Mouse (Mus musculus) midbrain, embryonic 12.5 days (tissue): ENCODE measurements around the gene Sox5. TPM values are rescaled to one million over a fixed set of nuclear protein-coding genes. Genes with fewer than 3 reads are reported as not detected.

ENCODE experiments used
- ATAC-seq: fragments of 200-750 bp; cut with Nextera tagmentation; 2 replicates; pipeline ENCODE4 v1.8.0; 2017; ENCODE audit warnings: low read depth, moderate TSS enrichment, moderate library complexity; ENCODE audit not compliant: low FRiP score
- H3K27ac ChIP-seq: fragments of 300-500 bp; sonication (generic); replicated peaks from 2 replicates; pipeline ENCODE4 v1.5.1; 2016; ENCODE audit warnings: mild to moderate bottlenecking
- H3K27me3 ChIP-seq: fragments of 300-500 bp; sonication (generic); 2 replicates; pipeline ENCODE4 v1.6.1; 2016; ENCODE audit warnings: mild to moderate bottlenecking
- H3K36me3 ChIP-seq: fragments of 300-500 bp; sonication (generic); 2 replicates; pipeline ENCODE4 v1.6.1; 2016
- H3K4me1 ChIP-seq: fragments of 300-500 bp; sonication (generic); 2 replicates; pipeline ENCODE4 v1.6.1; 2016
- H3K4me2 ChIP-seq: fragments of 300-500 bp; sonication (generic); replicated peaks from 2 replicates; pipeline ENCODE4 v1.6.1; 2016; ENCODE audit warnings: mild to moderate bottlenecking, moderate library complexity
- H3K4me3 ChIP-seq: fragments of 300-500 bp; sonication (generic); 2 replicates; pipeline ENCODE4 v1.5.1; 2016; ENCODE audit warnings: mild to moderate bottlenecking
- H3K9ac ChIP-seq: fragments of 300-500 bp; sonication (generic); replicated peaks from 2 replicates; pipeline ENCODE4 v1.6.1; 2016; ENCODE audit warnings: mild to moderate bottlenecking, moderate library complexity
- H3K9me3 ChIP-seq: fragments of 300-500 bp; sonication (generic); 2 replicates; pipeline ENCODE4 v1.6.1; 2016; ENCODE audit warnings: mild to moderate bottlenecking
- WGBS: fragments of 180-500 bp; shearing (Covaris S2); methylation state at CpG from one replicate; pipeline ENCODE4 v1.1.7; 2016; 5-methylcytosine and 5-hydroxymethylcytosine counted together
- polyA plus RNA-seq: library from polyadenylated mRNA; unstranded; fragments of >200 nt; fragmentation: Nextera tagmentation; extraction: Ambion mirVana; gene quantifications from 2 replicates; pipeline ENCODE4 v1.2.1, GENCODE M21; 2016

Sox5 gene
- polyA plus RNA-seq, 1 experiment from 2014 or later, result 46.8 TPM

DNA sequence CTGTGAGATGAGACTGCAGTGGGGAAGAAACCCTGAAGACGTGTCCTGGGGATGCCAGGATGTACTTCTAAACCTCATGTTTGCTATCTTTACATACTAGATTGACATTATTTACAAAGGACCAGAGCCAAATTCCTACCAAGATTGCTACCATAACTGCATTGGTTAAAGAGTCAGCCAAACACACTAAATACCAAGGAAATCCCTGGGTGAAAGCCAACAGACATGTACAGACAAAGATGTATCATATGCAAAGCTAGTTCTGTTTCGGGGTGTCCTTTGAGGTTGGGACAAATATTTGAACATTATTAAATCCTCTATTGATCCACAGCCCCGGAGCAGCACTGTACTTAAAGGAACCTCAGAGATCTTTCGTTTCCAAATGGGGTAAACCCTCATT lies 611.2 kb downstream of the Sox5 start:
- Histone ChIP-seq H3K27me3 (no peaks in the 10 kb centered on the region), H3K4me2 (no peak overlapping the region), H3K27ac (no peak overlapping the region), H3K9me3 (no peaks in the 10 kb centered on the region), H3K4me1 (peaks cover 42% of the 10 kb centered on the region), H3K4me3 (no peak overlapping the region), H3K9ac (no peak overlapping the region), H3K36me3 (no peaks in the 10 kb centered on the region)
- WGBS, result 76% methylated on average over 4 of the region's 4 CpGs
- no peak for ATAC-seq

- 8% methylated on average over 4 of the region's 4 CpGs for whole genome bisulfite sequencing
- Histone ChIP-seq H3K9ac (no peak overlapping the region), H3K27ac (peak overlapping the region; percentile 31; the same call in 1 of the 2 replicates), H3K9me3 (no peaks in the 10 kb centered on the region), H3K36me3 (no peaks in the 10 kb centered on the region), H3K4me1 (peaks cover 44% of the 10 kb centered on the region), H3K4me2 (no peak overlapping the region), H3K27me3 (no peaks in the 10 kb centered on the region), H3K4me3 (no peak overlapping the region)
- ATAC-seq, result peak; percentile 51
Measured at GRCm38 (mm10) chr6:144169791-144170190, 612.0 kb downstream of the Sox5 start.

DNA sequence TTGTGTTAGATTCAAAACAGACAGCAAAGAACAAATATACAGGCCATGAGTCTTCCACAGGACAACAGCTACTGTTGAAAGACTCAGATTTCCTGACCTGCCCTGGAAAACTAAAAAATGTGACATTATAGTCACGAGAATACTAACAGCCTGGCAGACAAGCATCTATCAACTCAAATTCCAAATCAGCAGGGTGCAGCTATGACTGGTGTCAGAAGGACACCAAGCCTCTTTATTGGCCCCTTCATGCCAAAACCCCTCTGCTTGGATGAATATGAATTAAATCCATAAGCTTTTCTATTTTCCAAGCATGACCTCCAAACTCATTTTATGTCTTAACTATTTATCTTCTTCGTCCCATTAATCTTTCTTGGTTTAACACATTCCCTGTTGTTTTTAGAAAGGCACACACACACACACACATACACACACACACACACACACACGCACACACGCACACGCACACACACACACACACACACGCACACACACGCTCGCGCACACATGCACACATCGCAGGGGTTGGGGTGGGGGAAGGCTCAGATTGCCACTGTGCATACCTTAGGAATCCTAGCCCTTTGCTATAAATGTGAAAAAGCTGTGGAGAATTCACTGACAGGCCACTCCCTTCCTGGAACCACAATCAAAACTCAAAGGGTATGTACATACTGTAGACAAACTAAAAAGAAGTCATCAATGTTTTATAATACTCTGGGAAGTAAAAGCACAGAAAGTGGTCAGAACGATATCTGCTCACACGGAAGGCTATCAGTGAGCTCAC lies 612.9 kb downstream of the Sox5 start:
- 78% methylated on average over 12 of the region's 12 CpGs for WGBS
- Histone ChIP-seq H3K4me2 (no peak overlapping the region), H3K36me3 (no peaks in the 10 kb centered on the region), H3K9me3 (no peaks in the 10 kb centered on the region), H3K9ac (no peak overlapping the region), H3K27me3 (no peaks in the 10 kb centered on the region), H3K27ac (peak overlapping the region; percentile 31; the same call in 1 of the 2 replicates), H3K4me3 (no peak overlapping the region), H3K4me1 (peaks cover 40% of the 10 kb centered on the region)
- no peak for ATAC-seq

DNA sequence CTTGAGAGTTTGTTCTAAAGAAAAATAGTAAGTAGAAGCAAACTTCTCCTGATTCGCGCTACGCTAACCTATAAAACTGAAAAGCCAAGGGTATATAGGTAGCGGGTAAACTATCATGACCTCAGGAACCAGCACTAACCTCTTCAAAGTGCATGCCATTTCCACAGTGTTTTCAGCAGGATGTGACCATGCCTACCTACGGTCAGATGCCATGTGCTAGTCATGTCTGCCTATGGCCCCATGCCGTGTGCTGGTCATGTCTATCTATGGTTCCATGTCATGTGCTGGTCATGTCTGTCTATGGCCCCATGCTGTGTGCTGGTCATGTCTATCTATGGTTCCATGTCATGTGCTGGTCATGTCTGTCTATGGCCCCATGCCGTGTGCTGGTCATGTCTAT lies 614.7 kb downstream of the Sox5 start:
- H3K9me3 ChIP-seq, result no peaks in the 10 kb centered on the region
- ATAC-seq, result no peak; the same call in 1 of the 2 replicates
- H3K4me2 ChIP-seq, result no peak overlapping the region
- 97% methylated on average over 7 of the region's 7 CpGs for WGBS
- no peaks in the 10 kb centered on the region for H3K36me3 ChIP-seq
- peaks cover 40% of the 10 kb centered on the region for H3K4me1 ChIP-seq
- no peaks in the 10 kb centered on the region for H3K27me3 ChIP-seq
- no peak overlapping the region for H3K27ac ChIP-seq
- no peak overlapping the region for H3K9ac ChIP-seq
- H3K4me3 ChIP-seq, result no peak overlapping the region

GRCm38 (mm10) chr6:144166651-144167050 lies 615.1 kb downstream of the Sox5 start:
- H3K27me3 ChIP-seq, result no peaks in the 10 kb centered on the region
- H3K4me3 ChIP-seq, result no peak overlapping the region
- H3K27ac ChIP-seq, result peak overlapping the region; percentile 74
- peak overlapping the region; percentile 16; the same call in 1 of the 2 replicates for H3K4me2 ChIP-seq
- 53% methylated on average over 8 of the region's 8 CpGs for WGBS
- peak overlapping the region; percentile 49; the same call in 1 of the 2 replicates for H3K9ac ChIP-seq
- peaks cover 40% of the 10 kb centered on the region for H3K4me1 ChIP-seq
- H3K9me3 ChIP-seq, result no peaks in the 10 kb centered on the region
- ATAC-seq, result 0 out of 2 replicates have a peak, but pooled peaks have one; percentile 36
- no peaks in the 10 kb centered on the region for H3K36me3 ChIP-seq

DNA sequence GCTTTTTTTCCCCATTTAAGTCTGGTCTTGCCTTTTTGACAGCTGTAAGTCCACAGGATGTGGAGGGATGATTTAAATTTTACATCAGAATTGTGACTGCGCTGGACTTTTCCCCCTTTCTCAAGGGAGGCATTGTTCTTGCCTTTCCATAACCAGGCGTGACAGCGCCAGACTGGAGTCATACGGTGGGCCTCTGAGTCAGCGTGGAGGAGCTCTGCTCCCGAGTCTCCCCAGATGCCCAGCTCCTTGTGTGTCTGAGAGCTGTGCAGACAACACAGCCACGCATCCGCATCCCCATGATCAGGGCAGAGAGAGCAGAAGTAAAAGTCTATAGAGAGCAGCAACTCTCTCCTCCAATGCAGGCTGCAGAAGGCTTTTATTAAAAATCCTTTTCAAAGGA lies 615.7 kb downstream of the Sox5 start:
- Histone ChIP-seq H3K36me3 (no peaks in the 10 kb centered on the region), H3K4me2 (peak overlapping the region; percentile 16), H3K27me3 (no peaks in the 10 kb centered on the region), H3K4me1 (peaks cover 40% of the 10 kb centered on the region), H3K27ac (peak overlapping the region; percentile 74), H3K4me3 (no peak overlapping the region), H3K9ac (peak overlapping the region; percentile 49; the same call in 1 of the 2 replicates), H3K9me3 (no peaks in the 10 kb centered on the region)
- 2% methylated on average over 8 of the region's 8 CpGs for WGBS
- peak; percentile 92 for ATAC-seq

DNA sequence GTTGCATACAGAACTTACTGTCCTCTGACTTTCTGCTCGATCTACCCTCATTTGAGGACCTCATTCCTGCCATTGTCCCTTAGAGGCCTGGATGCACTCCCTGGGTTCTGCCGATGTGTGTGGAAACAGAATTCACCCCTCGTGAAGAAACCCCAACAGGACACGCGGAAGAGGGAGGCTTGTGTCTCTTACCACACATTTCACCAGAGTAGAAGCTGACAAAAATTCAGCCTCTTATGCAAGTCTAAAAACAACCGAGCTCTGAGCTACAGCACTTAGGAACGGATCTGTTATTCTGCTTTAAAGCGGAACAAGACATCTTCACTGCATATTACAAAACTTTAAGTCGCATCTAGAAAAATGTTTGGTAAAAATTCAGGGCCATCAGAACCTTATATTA lies 618.3 kb downstream of the Sox5 start:
- Histone ChIP-seq H3K9ac (no peak overlapping the region), H3K4me1 (peaks cover 19% of the 10 kb centered on the region), H3K9me3 (no peaks in the 10 kb centered on the region), H3K27me3 (no peaks in the 10 kb centered on the region), H3K36me3 (no peaks in the 10 kb centered on the region), H3K4me3 (no peak overlapping the region), H3K27ac (no peak overlapping the region), H3K4me2 (no peak overlapping the region)
- 87% methylated on average over 9 of the region's 9 CpGs for WGBS
- ATAC-seq, result no peak

DNA sequence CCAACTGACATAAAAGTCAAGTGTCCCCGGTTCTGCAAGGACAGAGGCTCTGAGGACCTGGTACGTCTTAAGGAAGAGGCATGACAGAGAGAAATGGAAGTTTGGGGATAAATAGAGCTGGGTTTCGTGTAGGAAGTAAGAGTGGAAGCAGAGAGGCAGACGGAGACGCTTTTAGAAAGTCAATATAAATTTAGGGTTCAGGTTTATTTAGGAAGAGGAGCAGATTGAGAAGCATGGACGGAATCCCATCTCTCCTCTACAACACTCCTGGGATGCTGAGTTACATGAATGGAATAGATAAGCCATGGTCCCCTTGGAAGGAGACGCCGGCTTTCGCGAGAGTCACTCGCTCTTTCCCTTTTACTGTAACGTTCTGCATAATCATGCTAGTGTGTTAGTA lies 623.1 kb downstream of the Sox5 start:
- 96% methylated on average over 12 of the region's 12 CpGs for WGBS
- H3K4me1 ChIP-seq, result peaks cover 25% of the 10 kb centered on the region
- H3K4me3 ChIP-seq, result no peak overlapping the region
- H3K4me2 ChIP-seq, result no peak overlapping the region
- no peaks in the 10 kb centered on the region for H3K36me3 ChIP-seq
- no peak overlapping the region for H3K9ac ChIP-seq
- H3K27me3 ChIP-seq, result no peaks in the 10 kb centered on the region
- no peak for ATAC-seq
- H3K27ac ChIP-seq, result no peak overlapping the region
- H3K9me3 ChIP-seq, result no peaks in the 10 kb centered on the region

DNA sequence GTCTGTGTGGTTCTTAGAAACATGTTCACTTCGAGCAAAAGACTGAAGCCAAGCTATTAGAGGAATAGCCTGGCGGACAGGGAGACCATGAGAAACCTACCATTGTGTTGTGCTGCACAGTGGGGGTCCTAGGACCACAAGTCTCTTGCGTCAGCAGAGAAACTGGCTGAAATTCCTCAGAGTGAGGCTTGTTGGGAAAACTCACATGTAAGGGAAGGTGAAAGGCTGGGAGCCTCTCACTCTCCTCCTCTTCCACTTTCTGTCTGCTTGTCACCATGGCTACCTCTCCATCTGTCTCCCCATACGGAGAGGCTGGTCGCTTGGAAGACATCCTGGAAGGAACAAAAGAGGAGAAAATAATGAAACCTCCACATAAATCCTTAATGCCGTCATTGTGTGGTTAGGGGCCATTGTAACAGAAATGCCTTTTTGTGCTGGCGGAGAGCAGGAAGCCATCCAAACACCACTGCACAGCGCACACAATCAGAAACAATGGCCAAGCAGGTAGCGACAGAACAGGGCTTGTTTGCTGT lies 626.8 kb downstream of the Sox5 start:
- Histone ChIP-seq H3K4me2 (peak overlapping the region; percentile 37), H3K27me3 (no peaks in the 10 kb centered on the region), H3K4me1 (peaks cover 35% of the 10 kb centered on the region), H3K4me3 (no peak overlapping the region), H3K36me3 (no peaks in the 10 kb centered on the region), H3K9ac (no peak overlapping the region), H3K27ac (peak overlapping the region; percentile 72), H3K9me3 (no peaks in the 10 kb centered on the region)
- 13% methylated on average over 9 of the region's 9 CpGs for WGBS
- ATAC-seq, result peak; percentile 77

GRCm38 (mm10) chr6:144151957-144152356 lies 629.8 kb downstream of the Sox5 start:
- Histone ChIP-seq H3K4me2 (no peak overlapping the region), H3K27ac (no peak overlapping the region), H3K9ac (no peak overlapping the region), H3K27me3 (no peaks in the 10 kb centered on the region; the same call in 1 of the 2 replicates), H3K4me3 (no peak overlapping the region), H3K9me3 (no peaks in the 10 kb centered on the region), H3K4me1 (peaks cover 38% of the 10 kb centered on the region), H3K36me3 (no peaks in the 10 kb centered on the region)
- 25% methylated on average over 3 of the region's 3 CpGs for WGBS
- ATAC-seq, result no peak

GRCm38 (mm10) chr6:144151075-144151474 lies 630.7 kb downstream of the Sox5 start:
- Histone ChIP-seq H3K9ac (no peak overlapping the region), H3K27me3 (no peaks in the 10 kb centered on the region; the same call in 1 of the 2 replicates), H3K9me3 (no peaks in the 10 kb centered on the region), H3K4me2 (no peak overlapping the region), H3K27ac (0 out of 2 replicates have a peak overlapping the region, but pooled peaks have one; percentile 20), H3K36me3 (no peaks in the 10 kb centered on the region), H3K4me1 (peaks cover 35% of the 10 kb centered on the region), H3K4me3 (no peak overlapping the region)
- 35% methylated on average over 10 of the region's 10 CpGs for WGBS
- no peak for ATAC-seq

DNA sequence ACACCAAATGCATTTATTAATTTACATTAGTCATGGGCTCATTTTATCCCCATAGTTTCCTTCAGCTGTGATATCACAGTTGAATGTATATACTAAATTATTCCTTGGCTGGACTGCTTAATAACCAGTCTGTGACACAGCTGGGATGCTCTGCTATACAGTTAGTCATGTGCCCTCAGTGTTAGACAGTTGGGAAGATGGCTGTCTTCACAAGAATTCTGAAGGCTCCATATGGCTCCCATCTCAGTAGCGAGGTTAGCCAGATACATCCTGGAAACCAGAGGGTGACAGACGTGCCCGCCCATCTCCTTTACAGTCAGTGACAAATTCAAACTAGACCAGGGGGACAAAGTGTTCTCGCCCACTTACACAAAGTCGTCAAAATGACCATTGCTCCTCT lies 644.4 kb downstream of the Sox5 start:
- ATAC-seq, result no peak
- no peaks in the 10 kb centered on the region for H3K27me3 ChIP-seq
- no peak overlapping the region for H3K4me2 ChIP-seq
- no peak overlapping the region for H3K27ac ChIP-seq
- H3K4me1 ChIP-seq, result 0 out of 2 replicates have a peak, but pooled peaks cover 3% of the 10 kb centered on the region
- no peaks in the 10 kb centered on the region for H3K9me3 ChIP-seq
- no peak overlapping the region for H3K4me3 ChIP-seq
- H3K36me3 ChIP-seq, result no peaks in the 10 kb centered on the region
- H3K9ac ChIP-seq, result no peak overlapping the region
- WGBS, result 94% methylated on average over 5 of the region's 5 CpGs
